Mouse (Mus musculus): ENCODE data around the gene Cherp.

DNA sequence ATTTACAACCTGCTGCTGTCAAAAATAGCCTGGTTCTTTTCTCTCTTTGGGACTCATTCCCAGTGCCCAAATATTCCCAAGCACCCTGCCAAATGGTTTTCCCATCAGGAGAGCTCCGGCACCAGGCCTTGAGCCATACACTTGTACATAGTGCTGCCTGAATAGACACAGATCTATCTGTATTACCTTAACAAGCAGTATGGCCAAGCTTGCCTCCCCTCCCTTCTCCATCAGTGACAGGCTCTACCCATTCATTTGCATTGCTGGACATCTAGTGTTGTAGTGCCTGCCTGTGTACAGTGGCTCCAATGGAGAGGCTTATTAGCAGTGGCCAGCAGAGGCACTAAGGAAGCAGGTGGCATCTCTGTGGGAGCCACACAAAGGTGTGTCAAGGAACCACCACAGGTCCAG lies 25.5 kb upstream of the Cherp start:
- TF ChIP-seq EP300 (optimal IDR thresholded peaks at IDR 0.05): no peak
- no peak for TF ChIP-seq CTCF (IDR thresholded peaks at IDR 0.05; ENCODE audit: low read depth)

All from stomach, postnatal 0 days (tissue).